Mouse (Mus musculus) ZHBTc4 (cell line): ENCODE data around the gene Aatk.

Experiments
- DNase-seq: peaks from one replicate; pipeline ENCODE4 v3.0.0-alpha.2; 2011; ENCODE audit warnings: low read depth, low spot score

The Aatk gene

GRCm38 (mm10) chr11:119990658-119991337, 56.2 kb downstream of the Aatk start:
- DNase-seq = no peak

- peak; percentile 29 for DNase-seq
Measured at GRCm38 (mm10) chr11:119989115-119989564, 57.8 kb downstream of the Aatk start.

DNA sequence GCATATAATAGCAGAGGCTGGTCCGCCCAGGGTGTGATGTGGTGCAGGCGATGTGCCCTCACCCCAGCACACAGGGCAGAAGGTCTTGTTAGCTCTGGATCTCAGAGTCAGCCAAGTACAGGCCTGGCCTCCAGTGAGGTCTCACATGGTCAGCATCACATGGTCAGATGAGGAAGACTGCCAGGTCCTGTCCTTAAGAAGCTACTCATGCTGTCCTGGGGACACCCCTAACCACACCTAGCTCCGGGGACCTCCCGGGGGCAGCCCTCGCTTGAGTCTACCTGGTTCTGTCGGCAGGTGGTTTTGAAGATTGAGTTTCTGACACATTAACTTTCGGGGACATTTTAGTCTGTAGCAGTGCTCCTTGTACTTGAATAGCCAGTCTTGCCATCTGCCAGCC, 58.6 kb downstream of the Aatk start:
- DNase-seq = no peak

- no peak for DNase-seq
Measured at GRCm38 (mm10) chr11:119987876-119988275, 59.1 kb downstream of the Aatk start.

DNA sequence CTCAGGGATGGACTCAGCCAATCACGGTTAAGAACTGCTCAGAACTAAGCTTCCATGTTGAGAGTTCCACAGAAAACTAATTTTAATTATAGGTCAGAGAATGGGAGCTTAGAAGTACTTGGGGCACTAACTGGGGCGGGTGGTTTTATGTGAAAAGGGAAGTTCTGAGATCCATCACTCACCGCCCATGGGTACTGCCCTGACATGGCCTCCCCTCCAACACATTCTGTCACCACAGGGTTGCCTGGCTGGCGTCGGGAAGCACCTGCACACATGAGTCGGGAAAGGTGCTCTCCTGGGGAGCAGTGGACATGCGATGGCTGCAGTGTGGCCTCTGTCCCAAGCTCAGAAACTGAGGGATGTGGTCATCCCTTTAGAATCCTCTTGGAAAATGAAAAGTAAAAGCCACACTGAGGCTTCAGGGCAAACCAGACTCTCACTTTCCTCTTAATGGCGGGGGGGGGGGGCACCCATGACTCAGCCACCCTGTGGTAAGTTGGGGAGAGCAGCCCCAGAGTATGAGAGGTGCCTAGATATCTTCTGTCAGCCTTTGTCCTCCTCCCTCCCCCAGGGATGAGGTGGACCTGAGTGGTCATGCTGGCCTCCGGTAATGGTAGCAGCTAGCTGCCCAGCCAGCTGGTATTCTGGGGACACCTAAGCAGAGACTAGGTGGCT, 60.1 kb downstream of the Aatk start:
- DNase-seq = no peak

DNA sequence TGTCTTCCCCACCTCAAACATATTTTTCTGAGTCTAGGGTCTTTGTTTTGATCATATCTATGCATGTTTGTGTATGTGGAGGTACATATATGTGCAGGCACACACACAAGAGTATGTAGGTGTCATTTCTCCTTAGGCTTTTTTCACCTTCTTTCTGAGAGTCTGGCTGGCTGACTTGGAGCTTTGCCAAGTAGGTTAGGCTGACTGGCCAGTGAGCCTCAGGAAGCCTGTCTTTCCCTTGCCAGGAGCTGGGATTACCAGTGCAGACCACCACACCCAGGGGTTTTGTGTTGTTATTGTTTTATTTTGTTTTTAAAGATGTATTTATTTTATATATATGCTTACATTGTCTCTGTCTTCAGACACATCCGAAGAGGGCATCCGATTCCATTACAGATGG, 63.8 kb downstream of the Aatk start:
- no peak for DNase-seq

DNA sequence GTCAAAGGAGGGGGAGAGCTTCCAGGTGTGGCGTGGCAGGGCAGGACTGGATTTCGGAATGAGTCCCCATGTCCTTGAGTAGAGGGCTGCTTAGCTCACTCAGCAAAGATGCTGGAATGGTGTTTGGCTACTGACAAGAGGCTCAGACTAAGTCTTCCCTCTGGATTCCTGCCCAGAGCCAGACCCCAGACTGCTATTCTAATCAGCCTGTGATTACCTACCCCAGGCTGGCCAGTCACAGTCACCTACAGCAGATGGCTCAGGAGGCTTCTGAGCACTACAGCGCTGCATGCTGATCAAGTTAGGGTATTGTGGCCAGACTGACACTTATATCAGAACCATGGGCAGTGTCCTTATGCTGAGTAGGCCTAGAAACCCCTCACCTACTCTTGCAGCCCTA, 64.7 kb downstream of the Aatk start:
- no peak for DNase-seq

GRCm38 (mm10) chr11:119981769-119982168, 65.2 kb downstream of the Aatk start:
- DNase-seq = no peak

DNA sequence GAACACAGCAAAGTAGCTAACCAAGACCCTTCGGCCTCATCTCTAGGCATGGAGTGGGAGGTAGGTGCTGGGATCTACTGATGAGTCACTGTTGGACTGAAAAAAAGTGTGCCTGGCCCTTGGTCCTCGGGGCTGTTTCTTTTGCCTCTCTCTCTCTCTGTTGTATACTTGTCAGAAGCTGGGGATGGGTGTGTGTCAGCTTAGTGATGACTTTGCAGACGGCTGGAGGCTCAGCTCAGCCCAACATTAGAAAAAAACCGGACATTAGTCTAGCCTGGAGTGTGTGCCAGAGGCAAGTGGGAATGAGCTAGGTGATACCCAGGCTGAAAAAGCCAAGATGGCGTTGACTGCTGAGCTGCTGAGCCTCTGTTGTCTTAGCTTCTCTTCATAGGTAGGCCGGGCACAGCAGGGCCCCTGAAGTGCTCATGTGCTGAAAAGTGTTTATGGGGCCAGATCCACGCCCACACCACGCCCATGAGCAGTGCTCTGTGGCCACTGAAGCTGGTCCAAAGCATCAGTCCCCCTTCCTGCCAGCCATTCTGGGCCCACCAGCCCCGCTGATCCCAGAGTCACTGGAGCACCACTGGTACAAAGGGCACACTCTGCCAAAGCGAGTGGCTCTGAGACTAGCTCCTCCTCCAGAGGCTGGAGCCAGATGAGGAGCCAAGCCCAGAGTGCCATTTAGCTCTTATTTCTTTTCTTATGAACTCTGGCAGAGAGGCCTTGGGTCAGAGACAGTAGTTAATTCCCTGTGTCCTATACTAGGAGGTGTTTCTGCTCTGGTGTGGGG, 67.2 kb downstream of the Aatk start:
- peak; percentile 38 for DNase-seq

GRCm38 (mm10) chr11:119978701-119979100, 68.3 kb downstream of the Aatk start:
- no peak for DNase-seq

GRCm38 (mm10) chr11:119975739-119976501, 71.0 kb downstream of the Aatk start:
- DNase-seq = no peak

DNA sequence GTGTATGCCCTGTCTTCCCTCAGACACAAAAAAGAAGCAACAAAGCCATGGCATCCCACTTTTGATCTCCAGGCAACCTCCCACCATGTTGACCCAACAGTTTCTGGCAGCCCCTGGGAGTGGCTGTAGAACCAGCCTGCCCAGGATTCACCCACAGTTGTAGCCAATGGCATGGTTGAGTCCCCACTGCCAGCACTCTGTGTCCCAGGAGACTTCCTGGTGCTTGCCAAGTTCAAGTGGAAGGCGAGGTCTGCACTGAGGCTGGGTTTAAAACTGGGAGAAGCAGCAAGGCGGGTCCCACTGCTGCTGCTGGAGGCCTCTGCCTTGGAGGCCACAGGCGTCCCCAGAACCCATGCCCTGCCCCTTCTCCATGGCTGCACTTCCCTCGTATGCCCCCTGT, 73.2 kb downstream of the Aatk start:
- no peak for DNase-seq

GRCm38 (mm10) chr11:119970021-119970851, 76.7 kb downstream of the Aatk start:
- DNase-seq = no peak

DNA sequence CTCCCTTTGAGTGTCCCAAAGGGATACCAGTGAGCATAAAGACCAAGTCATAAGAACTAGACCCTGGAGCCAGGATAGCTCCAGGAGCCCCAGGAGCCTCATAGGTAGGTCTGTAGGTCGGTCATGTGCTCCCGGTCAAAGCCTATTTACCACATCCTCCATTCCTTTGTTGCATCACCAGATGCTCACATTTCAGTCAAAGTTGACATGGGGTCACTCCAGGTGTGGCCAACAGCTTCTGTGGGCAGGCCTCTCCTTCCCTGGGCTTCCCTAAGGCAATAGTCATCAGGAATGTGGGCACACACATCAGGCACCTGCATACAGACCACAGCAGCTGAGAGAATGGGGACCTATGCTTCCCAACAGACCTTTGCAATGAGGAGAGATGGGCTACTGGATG, 79.1 kb downstream of the Aatk start:
- DNase-seq = no peak

GRCm38 (mm10) chr11:119967401-119967800, 79.6 kb downstream of the Aatk start:
- no peak for DNase-seq

DNA sequence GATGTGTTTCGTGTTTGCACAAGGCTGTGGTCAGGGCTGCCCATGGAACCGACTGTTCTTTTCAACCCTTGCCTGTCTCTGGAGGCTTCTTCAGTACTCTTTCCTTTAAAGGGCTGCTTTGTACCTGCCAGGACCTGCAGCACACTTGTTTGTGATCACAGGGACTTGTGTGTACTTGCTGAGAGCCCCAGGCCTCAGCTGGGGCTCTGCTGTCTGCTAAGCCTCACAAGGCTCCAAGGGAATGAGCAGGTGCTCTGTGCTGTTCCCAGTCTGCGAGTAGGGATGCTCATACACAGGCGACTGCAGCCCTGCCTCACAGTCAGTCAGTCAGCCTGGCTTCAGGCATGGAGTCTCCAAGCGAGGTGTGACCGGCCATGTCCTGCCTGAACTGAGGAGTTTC, 80.7 kb downstream of the Aatk start:
- no peak for DNase-seq

DNA sequence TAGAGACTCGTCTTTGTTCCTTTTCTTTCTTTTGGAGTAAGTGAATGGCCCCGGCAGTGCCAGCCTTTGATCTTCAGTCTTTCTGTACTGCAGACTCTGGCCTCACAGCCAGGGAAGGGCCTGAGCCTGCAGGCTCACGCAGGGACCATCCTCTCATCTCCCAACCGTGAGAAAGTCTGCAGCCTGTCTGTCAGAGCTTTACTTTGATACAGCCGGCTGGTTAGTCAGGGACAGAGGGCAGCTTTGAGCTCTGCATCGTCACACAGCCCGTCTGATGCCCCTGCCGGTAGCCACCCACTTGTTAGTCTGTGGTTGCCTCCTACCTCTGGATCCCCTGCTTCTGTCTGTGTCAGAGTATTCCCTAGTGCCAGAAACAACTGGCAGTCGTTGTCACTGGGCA, 81.9 kb downstream of the Aatk start:
- no peak for DNase-seq

GRCm38 (mm10) chr11:119961511-119961910, 85.5 kb downstream of the Aatk start:
- DNase-seq = no peak

DNA sequence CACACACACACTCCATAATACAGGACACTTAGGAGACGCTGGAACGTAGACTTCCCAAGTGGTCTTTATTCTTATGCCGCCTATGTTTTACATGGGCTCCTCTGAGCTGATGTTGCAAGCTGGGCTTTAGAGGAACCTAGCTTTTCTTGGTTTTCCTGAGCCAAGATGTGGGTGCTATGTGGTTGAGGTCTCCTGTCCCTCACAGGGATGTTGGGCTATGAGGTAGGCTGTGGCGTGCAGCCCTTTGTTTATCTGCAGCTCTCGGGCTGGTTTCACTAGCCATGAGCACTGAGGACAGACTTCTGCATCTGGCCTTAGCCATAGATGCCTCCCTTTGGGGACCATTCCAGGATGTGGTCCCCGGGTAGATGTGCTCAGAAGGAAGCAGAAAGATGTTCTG, 86.3 kb downstream of the Aatk start:
- no peak for DNase-seq

DNA sequence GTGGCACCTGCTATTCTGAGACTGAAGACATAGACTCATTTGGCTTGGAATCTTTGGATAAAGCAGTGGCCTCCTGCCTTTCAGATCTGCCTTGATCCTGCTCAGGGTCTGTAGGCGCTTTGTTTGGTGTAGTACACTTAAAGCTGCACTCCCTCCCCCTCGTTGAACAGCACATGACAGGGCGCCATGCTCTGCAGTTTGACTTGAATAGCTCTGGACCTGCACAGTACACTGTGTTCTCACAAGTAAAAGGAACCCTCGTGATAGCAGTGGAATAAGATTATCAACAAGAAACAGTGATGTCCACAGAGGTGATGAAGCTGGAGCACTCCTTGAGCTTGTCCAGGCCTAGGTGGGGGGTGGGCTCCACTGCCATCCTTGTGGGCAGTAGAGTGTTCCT, 87.3 kb downstream of the Aatk start:
- DNase-seq = no peak

DNA sequence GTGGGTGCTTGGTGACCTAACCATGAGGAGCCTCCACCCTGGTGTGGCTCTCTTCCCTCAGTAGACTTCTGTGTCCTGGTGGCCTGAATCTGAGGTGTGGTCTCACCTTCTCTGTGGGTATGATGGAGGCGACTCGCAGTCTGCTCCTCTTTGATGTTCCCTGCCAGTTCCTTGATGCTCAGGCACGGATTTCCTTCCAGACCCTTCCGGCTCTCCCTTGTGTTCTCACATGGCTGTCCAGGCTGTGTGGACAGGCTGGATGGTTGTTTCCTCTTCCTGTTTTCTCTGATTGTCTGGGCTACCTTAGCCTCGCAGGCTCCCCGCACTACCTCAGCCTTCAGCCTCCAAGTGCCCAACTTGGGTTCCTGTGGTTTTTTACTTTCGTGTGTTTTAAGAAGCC, 88.1 kb downstream of the Aatk start:
- DNase-seq = no peak
